Mouse (Mus musculus) NIH3T3 (cell line): ENCODE measurements around the gene Frmd8.

ENCODE experiments used
- DNase-seq: peaks from one replicate; pipeline ENCODE4 v3.0.0-alpha.2; 2012; ENCODE audit warnings: low read depth

Frmd8 gene

GRCm38 (mm10) chr19:5874969-5875480 is at the start of gene Frmd8:
TSS of gene Frmd8 (minus strand) at chr19:5875274.
- DNase-seq: peak; percentile 97

- DNase-seq: peak; percentile 100
These were observed 49.6 kb upstream of the Frmd8 start, which contains the start of gene Cdc42ep2 for GRCm38 (mm10) chr19:5924713-5925093. TSS of gene Cdc42ep2 (minus strand) at chr19:5924816.

GRCm38 (mm10) chr19:5923990-5924712 is 49.1 kb upstream of the Frmd8 start:
- DNase-seq: peak; percentile 97

- DNase-seq: no peak
These were observed 47.9 kb upstream of the Frmd8 start for GRCm38 (mm10) chr19:5922963-5923362.

- no peak for DNase-seq
These were observed 47.3 kb upstream of the Frmd8 start for GRCm38 (mm10) chr19:5922119-5922942.

- DNase-seq: peak; percentile 53
These were observed 46.6 kb upstream of the Frmd8 start for GRCm38 (mm10) chr19:5921715-5922114.

GRCm38 (mm10) chr19:5913007-5913719 is 38.1 kb upstream of the Frmd8 start, which contains the start of gene Dpf2:
TSS of gene Dpf2 (minus strand) at chr19:5913010.
- DNase-seq: peak; percentile 43

GRCm38 (mm10) chr19:5912103-5913006 is 37.3 kb upstream of the Frmd8 start:
- peak; percentile 100 for DNase-seq

GRCm38 (mm10) chr19:5911430-5912102 is 36.5 kb upstream of the Frmd8 start:
- DNase-seq: peak; percentile 59

- peak; percentile 64 for DNase-seq
These were observed 35.1 kb upstream of the Frmd8 start for GRCm38 (mm10) chr19:5910221-5910620.

- no peak for DNase-seq
These were observed 32.2 kb upstream of the Frmd8 start for GRCm38 (mm10) chr19:5907275-5907674.

GRCm38 (mm10) chr19:5894002-5894678 is 19.1 kb upstream of the Frmd8 start, which contains the start of gene Tigd3:
TSS of gene Tigd3 (minus strand) at chr19:5894149.
- DNase-seq: peak; percentile 97

GRCm38 (mm10) chr19:5893282-5894001 is 18.4 kb upstream of the Frmd8 start:
- DNase-seq: no peak

- DNase-seq: no peak
These were observed 17.7 kb upstream of the Frmd8 start for GRCm38 (mm10) chr19:5892735-5893134.

GRCm38 (mm10) chr19:5892262-5892661 is 17.2 kb upstream of the Frmd8 start:
- no peak for DNase-seq

- DNase-seq: no peak
These were observed 16.6 kb upstream of the Frmd8 start for GRCm38 (mm10) chr19:5891521-5892258.

- DNase-seq: no peak
These were observed 14.1 kb upstream of the Frmd8 start for GRCm38 (mm10) chr19:5889211-5889610.

GRCm38 (mm10) chr19:5887234-5887815 is 12.3 kb upstream of the Frmd8 start:
- DNase-seq: no peak
